Mouse (Mus musculus) heart, postnatal 36 days (tissue): ENCODE measurements around the gene Tax1bp1. TPM values are rescaled to one million over a fixed set of nuclear protein-coding genes. Genes with fewer than 3 reads are reported as not detected.
A peak's percentile ranks its signal among the peaks of the same experiment; 100 is the strongest.
"Not testable (repeated sequence)": the region's sequence is repeated elsewhere in the genome, so short reads cannot be mapped to it uniquely, and the experiment has no call there.

Source experiments
- DNase-seq, 2 experiments: peaks; one replicate each; pipeline ENCODE4 v3.0.0; 2021 to 2022
- intact Hi-C: fragments of 180-260 bp; cut with DNase I; formaldehyde crosslinking; loops from one replicate; pipeline ENCODE4 v1.15.1; 2025
- total RNA-seq, 2 experiments: library from RNA; stranded (reverse); gene quantifications; 2 replicates each; pipeline ENCODE4 v1.2.3; 2021

The Tax1bp1 gene
- 100 to 1,000 TPM; 119 to 126 TPM for total RNA-seq

DNA sequence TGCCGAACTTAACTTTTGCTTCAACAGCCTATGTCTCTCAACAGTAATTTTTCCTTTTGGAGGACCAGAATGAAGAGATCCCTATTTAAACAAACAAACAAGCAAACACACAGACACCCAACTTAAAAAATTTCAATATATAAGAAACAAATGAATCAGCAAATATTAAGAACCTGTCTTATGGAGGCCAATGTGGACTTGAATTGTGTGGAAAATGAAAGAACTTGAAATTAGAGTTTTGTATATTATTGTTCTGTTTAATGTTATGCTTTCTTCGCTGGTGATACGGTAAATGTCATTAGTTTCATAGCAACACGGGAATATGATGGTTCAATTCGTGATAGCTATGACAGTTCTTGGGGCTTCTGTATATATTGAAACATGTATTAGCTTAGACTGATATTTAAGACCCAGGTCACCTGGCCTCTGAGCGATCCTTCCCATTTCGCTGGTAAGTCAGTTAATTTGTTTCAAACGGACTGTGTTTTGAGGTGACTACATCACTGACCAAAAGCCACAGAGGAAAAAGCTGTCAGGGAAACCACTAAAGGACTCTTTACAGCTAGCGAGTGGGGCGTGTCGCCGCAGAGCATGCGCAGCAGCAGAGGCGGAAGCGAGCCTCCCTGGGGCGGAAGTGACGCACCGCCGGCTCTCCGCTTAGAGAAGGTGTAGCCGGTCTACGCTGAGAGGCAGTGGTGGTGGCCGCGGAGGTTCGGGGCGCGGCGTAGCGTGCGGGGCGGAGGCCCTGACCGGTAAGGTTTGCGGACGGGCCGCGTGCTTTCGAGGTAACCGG, at the start of gene Tax1bp1:
Gene Tax1bp1 (plus strand): TSS at position 626 of the 793 bp plus-strand sequence.
- DNase-seq, result peak; percentile 94 to 96
- intact Hi-C loops, result loop anchor here (5.0 kb wide), 2 partner anchors 71 to 124 kb away; partner anchors contain the start of gene Hibadh

DNA sequence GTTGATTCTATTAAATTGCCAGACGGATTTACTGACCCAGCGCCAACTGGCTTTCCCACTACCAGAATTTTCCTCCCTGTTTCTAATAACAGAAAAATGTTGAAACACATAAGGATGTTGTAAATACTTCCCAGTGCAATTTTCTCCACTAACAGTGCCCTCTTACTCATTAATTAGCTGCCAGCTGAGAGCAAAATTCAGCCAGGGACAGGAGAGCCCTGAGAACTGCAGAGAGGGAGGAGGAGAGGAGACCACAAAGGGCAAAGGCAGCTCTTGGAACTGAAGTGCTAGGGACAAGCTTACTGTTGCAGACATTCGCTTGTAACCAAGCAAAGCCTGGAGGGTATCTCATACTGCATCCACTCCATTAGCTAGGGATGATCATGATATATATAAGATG, 45.9 kb upstream of the Tax1bp1 start:
- DNase-seq, result no peak
- intact Hi-C loops, result no loop called here

DNA sequence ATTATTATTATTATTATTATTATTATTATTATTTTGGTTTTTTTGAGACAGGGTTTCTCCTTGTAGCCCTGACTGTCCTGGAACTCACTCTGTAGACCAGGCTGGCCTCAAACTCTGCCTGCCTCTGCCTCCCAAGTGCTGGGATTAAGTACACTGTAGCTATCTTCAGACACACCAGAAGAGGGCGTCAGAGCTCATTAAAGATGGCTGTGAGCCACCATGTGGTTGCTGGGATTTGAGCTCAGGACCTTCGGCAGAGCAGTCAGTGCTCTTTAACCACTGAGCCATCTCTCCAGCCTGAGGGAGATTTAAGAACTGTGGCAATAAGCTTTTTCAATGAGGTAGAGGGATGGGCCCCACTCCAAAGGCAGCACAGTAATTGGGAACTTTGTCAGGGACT, 43.7 kb upstream of the Tax1bp1 start:
- DNase-seq, intact Hi-C loops: not testable (repeated sequence)

DNA sequence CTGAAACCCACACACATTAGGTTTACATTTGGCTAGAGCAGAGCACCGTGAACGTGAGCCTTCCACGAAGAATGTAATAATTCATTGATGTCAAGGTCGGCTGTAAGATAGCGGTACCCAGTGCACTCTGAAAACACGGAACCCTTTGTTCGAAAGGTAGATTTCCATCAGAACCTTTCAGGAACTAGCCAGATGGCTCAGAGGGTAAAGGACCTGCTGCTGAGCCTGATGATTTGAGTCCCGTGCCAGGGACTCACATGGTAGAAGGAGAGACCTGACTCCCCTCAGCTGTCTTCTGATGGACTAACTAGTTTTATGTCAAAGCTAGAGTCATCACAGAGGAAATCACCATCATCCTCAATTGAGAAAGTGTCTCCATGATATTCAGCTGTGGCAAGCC, 41.7 kb upstream of the Tax1bp1 start:
- intact Hi-C loops, result no loop called here
- DNase-seq, result no peak

DNA sequence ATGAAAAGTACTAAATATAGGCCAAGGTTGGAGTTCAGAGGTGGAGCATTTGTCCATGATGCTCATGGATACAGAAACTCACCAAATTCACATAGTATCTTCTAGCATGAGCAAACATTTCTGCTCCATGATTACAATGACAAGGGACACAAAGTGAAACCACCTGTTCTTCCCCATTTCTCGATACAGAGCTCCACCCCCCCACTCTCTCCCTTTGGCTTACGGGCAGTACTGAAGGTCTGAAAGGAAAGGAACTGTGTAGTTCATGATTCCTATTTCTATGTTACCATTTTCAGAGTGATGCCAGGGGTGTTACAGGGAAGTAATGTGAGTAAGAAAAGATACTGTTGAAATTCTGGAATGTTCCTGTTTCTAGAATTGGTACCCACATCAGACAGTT, 41.0 kb upstream of the Tax1bp1 start:
- intact Hi-C loops, result no loop called here
- DNase-seq, result no peak

DNA sequence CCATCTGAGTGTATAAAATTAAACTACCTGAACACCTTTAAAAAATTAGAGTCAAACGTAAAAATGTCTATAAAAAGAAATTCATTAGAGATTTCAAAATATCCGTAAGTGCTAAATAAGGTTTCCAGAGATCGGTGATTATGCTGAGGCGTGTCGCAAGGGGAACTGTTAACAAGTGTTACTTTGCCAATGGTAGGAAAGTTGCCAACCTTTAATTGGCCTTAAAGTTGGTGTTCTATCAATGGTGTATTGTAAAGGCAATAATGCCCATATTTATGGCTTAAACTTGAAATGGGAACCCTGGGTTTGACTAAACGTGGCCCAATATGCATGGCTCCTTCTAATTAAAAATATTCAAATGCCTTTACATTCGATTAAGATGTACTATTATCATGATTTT, 39.8 kb upstream of the Tax1bp1 start:
- intact Hi-C loops, result loop anchor here (2.0 kb wide), 1 partner anchor 41 kb away; no protein-coding TSS in a partner anchor

DNA sequence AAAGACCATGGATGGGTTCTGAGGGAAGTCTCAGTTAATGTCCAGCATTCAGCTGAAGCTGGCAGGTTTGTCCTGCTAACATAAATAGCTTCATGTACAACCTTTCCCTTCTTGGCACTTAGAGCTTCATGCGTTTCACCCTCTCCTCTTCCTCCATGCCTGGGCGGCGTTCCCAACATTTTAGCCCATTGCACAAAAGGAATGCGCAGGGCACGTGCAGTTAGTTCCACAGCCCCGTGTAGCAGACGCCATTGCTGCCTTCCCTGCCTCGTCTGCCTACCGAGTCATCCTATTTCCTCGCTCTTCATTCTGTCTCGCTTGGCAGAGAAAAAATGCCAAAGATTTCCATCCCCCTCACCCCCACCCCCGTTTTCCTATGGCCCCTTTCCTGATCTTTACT, 39.0 kb upstream of the Tax1bp1 start:
- intact Hi-C loops, result loop anchor here (2.0 kb wide), 1 partner anchor 40 kb away; no protein-coding TSS in a partner anchor
- no peak for DNase-seq

More for the DNA sequence above, 39.8 kb upstream of the Tax1bp1 start:
- no peak for DNase-seq

DNA sequence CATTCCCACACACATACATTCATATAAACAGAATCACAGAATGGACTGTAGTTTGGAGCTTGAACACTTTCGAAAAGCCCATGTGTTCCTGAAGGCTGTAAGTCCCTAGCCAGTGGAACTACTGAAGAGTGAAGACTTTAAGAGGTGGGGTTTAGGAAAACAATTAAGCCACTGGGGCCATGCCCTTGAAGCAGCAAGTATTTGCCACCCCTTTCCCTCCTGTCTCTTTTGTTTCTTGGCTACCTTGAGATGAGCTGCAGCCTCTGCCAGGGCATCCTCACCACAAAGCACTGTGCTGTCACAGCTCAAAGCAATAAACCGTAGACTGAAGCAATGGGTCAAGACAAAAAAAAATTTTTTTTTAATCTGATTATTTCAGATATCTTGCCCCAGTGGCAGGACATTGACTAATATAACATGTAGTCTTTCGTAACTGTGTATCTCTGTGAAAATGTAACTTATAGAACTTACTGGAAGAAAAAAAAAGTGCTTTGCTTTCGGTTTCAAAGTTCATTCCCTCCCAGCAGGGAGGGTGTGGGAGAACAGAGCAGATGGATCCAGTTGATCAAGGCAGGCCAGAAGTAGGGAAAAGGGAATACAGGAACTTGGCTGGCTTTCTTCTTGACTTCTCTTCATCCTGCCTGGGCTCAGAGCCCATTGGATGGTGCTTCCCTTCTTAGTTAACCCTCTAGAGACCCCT, 38.2 kb upstream of the Tax1bp1 start:
- DNase-seq, result peak; percentile 14 to 19
- intact Hi-C loops, result loop anchor here (2.0 kb wide), 1 partner anchor 39 kb away; no protein-coding TSS in a partner anchor

DNA sequence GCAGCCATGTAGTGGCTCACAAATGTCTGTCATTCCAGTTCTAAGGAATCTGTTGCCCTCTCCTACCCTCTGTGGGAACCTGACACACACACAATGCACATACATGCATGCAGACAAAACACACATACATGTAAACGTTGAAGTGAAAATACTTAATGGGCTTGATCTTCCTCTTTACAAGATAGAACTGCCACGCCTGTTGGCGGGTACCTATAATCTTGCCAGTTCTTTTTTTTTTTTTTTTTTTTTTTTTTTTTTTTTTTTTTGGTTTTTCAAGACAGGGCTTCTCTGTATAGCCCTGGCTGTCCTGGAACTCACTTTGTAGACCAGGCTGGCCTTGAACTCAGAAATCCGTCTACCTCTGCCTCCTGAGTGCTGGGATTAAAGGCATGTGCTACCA, 36.0 kb upstream of the Tax1bp1 start:
- DNase-seq, intact Hi-C loops: not testable (repeated sequence)

DNA sequence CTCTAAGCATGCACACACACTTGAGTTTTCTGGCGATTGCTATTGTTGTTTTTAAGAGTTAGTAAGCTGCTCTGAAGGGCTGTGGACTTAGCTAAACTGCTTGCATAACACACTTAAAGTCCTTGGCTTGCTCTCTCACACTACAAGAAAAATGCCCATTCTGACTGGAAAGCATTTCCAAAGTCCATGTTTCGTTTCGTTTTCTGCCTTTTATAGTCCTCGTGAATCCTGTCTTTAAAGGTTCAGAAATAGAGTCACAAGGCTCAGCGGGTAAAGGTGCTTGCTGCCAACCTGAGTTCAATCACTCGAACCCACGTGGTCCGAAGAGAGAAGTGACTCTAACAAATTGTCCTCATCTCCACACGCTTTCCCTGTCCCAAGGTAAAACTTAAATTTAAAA, 34.0 kb upstream of the Tax1bp1 start:
- intact Hi-C loops, result no loop called here
- no peak for DNase-seq

DNA sequence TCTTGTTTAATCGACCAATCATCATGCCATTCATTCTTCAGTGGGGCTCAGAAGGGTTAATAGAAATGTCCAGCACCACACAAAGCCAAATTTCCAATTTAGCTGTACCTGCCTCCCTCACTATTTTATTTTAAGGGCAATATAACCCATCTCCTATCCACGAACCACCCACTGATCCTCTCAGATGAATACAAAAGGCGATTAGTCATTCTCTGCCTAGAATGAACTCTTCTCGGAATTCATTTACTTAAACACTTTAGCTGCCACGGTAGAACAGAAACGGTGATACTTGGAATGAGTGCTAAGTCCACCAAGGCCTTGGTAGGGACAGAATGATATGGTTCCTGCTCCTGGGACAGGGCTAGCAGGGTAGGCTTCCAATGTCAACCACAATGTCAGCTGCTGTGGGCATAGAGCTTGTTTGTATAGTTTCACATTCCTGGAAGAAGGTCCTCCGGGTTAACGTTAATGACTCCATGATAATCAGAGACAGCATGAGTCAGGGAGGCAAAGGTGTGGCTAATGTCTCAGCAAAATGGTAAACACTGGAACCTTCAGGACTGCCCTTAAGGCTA, 33.0 kb upstream of the Tax1bp1 start:
- intact Hi-C loops, result no loop called here
- DNase-seq, result no peak

DNA sequence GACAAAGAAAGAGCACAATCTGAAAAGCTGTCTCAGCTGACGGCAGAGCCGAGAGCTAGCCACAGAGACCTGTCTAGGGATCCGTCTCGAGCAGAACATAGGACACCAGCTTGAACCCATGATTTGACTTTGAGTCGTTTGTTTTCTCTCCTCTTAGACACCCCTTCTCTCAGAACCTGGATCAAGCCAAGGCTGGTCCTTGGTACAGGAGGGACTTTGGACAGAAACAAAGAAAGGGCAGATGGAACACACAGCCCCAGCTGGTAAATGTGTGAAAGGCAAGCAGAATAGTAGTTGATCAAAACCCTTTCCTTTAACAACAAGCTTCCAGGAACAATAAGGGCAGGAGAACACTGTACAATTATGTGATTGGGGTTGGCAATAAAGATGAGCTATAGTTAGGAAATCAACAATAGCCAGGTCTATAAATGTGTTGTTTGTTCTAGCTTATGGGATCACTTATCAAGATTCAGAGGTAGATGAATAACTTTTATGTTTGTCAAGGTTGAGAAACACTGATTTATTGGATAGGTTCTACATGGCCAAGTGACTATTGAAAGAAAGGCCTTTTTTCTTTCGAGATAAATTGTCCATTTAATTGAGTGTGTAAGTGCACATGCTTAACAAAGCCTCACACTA, 31.6 kb upstream of the Tax1bp1 start:
- intact Hi-C loops, result no loop called here

DNA sequence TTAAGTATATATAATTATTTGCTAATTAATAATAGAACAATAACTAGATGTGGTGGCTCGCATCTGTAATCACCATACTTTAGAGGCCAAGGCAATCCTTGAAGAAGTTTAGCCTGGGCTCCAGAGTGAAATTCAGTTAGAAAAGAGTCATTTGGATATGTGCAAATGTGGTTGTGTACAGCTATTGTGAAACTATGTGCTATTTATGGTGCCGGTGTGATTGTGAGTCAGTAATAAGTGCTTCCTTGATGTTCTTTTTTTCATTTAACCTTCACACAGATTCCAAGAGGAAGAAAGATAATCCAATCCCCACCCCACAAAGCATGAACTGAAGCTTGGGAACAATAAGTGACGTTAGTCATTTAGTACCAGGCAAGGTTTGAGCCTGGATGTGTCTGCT, 30.9 kb upstream of the Tax1bp1 start:
- intact Hi-C loops, result no loop called here
- no peak for DNase-seq

More for the DNA sequence above, 31.6 kb upstream of the Tax1bp1 start:
- DNase-seq, result no peak

DNA sequence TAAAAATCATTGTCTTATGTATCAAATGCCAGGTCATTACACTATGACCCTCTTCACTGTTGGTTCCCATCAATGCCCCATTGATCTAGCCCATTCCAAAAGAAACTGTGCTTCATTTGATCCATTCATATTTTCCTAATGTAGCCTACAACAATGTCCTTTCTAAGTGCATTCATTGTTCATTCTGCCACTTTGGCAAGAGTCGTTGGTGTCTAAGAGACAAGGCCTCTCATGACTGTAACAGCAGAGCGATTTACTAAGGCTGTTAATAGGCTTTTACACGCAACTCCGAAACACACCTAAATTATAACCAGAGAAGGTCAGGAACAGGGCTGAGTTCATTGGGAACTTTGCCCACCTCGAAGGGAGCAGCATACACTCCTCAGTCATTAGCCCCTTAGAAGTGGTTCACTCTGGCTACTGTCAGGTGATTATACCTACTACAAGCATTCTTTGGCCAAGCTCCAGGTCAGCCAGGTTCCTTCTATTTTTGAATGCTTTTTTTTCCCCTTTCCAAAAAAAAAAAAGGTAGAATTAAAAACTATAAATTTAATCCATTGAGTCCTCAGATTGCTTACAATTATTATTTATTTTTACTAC, 26.5 kb upstream of the Tax1bp1 start:
- intact Hi-C loops, result no loop called here
- DNase-seq, result no peak

DNA sequence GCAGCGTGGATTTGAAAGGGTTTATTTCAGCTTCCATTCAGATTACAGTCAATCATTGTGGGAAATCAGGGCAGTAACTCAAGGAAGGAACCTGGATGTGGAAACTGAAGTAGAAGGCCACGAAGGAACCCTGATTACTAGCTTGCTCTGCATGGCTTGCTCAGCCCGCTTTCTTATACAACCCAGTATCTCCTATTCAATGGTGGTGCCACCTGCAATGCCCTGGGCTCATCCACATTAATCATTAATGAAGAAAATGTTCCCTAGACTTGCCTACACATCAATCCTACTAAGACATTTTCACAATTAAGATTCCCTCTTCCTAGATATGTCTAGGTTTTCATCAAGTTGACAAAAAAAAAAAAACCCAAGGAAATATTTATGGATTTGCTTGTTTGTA, 23.2 kb upstream of the Tax1bp1 start:
- intact Hi-C loops, result no loop called here
- DNase-seq, result no peak

DNA sequence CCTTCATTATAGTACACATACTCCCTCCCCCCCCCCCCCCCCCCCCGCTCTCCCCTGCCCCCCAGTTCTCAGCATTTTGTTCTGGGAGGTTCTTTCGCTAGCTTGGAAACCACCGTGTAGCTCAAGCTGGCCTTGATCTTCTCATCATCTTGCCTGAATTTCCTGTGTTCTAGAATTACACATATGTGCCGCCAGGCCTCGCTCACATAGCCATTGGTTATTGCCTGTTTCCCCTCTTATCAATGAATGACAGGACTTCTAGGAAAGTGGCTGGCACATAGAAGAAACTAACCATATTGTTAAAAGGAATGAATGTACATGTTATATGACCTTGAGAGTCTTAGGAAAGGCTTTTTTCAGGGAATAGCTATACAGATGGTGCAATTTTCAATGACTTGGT, 21.7 kb upstream of the Tax1bp1 start:
- DNase-seq, result no peak
- intact Hi-C loops, result no loop called here

DNA sequence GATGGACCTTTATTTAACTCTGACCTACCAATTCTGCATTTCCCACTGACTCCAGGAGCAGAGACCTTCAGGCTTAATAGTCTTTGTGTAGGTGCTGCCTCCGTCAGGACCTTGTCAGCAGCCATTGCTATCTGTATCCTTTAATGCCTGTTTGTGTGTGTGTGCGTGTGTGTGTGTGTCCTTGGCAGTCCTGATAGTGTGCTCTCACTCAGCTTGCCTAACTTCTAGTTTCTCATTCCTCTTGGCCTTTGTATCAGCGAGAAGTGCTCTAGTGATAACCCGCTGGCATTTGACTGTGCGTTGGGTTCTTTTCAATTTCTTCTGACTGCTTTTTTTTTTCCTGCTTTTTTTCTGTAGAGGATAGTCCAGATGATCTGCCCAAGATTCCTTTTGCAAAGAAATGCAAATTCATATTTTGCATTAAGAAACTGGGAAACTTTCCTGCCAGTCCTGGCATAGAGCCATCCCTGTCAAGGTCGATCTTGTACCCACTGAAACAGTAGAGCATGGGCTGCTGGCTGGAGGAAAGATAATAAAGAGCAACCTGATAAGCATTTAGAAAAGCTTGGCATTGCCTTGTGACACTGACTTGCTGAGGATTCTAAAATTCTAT, 21.0 kb upstream of the Tax1bp1 start:
- DNase-seq, result peak; percentile 35 to 38
- intact Hi-C loops, result no loop called here

DNA sequence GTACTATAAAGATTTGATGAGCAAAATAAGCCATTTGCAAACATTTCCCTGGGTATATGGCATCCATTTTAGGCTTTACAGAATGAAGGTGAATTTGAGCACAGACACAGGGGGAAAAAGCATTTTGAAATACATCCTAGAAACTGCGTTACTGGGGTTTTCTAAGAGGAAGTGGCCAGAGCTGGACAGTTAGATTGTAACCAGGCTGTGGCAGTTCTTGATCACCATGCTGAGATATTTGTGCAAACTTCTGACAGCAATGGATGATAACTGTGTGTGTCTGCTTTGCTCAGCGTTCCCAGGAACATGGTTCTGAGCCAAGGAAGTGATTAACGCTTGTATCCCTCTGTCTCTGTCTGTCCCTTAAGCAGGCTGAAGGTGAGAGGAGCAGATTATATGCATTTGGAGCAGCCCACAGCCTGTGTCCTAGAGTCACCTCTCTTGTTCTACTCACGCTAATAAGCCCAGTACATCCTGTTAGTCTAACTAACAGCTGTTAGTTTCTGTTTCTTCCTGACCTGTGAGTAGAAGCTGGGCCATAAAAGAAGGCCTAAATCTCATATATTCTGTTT, 15.5 kb upstream of the Tax1bp1 start:
- DNase-seq, result no peak
- intact Hi-C loops, result no loop called here

DNA sequence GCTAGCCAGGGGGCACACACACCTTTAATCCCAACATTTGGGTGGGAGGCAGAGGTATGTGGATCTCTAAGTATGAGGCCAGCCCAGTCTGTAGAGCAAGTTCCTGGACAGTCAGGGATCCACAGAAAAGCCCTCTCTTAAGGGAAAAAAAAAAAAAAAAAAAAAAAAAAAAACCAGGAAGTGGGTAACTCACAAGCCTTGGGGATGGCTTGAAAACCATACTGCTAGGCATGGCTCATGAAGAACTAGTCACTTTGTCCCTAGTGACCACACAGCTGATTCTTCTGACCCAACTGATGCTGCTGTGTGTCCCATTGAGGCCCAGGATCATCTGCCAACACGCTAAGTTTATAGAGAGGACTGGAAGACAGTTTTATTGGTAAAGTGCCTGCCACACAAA, 14.5 kb upstream of the Tax1bp1 start:
- DNase-seq, result no peak
- intact Hi-C loops, result no loop called here

DNA sequence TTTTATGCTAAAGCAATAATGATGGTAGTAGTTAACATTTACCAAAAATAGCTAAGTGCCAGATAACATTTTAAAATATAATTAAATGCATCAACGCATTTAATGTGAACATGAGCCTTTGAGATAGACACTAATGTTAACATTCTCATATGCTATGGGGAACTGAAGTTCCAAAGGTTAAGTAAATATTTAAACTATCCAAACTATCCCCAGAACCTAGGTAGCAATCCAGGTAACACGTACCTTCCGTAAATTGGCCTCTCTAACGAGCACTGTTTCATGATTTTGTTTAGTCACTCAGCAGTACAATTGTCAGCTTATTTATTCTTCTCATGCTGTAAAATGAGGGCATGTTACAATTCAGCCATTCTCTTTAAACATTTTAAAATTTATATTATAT, 13.6 kb upstream of the Tax1bp1 start:
- DNase-seq, result no peak
- intact Hi-C loops, result no loop called here
